Mouse (Mus musculus): Measurements from ENCODE around the gene Zfp770.
"Not testable (repeated sequence)": the region's sequence is repeated elsewhere in the genome, so short reads cannot be mapped to it uniquely, and the experiment has no call there.

Zfp770 gene

GRCm38 (mm10) chr2:114200932-114201559, at the start of gene Zfp770:
Zfp770 (minus strand) TSS chr2:114201469.
- DNase-seq (ENCODE audit: low read depth, low spot score): peak; percentile 76

GRCm38 (mm10) chr2:114249440-114249839, 48.2 kb upstream of the Zfp770 start:
- peak; percentile 55 for DNase-seq (ENCODE audit: low read depth, low spot score)

GRCm38 (mm10) chr2:114237639-114238038, 36.4 kb upstream of the Zfp770 start:
- no peak for DNase-seq (ENCODE audit: low read depth, low spot score)

GRCm38 (mm10) chr2:114236566-114236965, 35.3 kb upstream of the Zfp770 start:
- no peak for DNase-seq (ENCODE audit: low read depth, low spot score)

- DNase-seq (ENCODE audit: low read depth, low spot score): no peak
Measured at GRCm38 (mm10) chr2:114235584-114235983, 34.3 kb upstream of the Zfp770 start.

- DNase-seq (ENCODE audit: low read depth, low spot score): no peak
Measured at GRCm38 (mm10) chr2:114231248-114231647, 30.0 kb upstream of the Zfp770 start.

- DNase-seq (ENCODE audit: low read depth, low spot score): no peak
Measured at GRCm38 (mm10) chr2:114228672-114229071, 27.4 kb upstream of the Zfp770 start.

GRCm38 (mm10) chr2:114205036-114205435, 3.8 kb upstream of the Zfp770 start:
- DNase-seq (ENCODE audit: low read depth, low spot score): no peak

GRCm38 (mm10) chr2:114201574-114201973, 305 bp upstream of the Zfp770 start:
- DNase-seq (ENCODE audit: low read depth, low spot score): no peak

- DNase-seq (ENCODE audit: low read depth, low spot score): no peak
Measured at GRCm38 (mm10) chr2:114196421-114196820, 4.8 kb downstream of the Zfp770 start.

GRCm38 (mm10) chr2:114186924-114187323, 14.3 kb downstream of the Zfp770 start, which contains the start of gene Aqr:
Aqr (minus strand) TSS chr2:114187024.
- not testable (repeated sequence) for DNase-seq (ENCODE audit: low read depth, low spot score)

- DNase-seq (ENCODE audit: low read depth, low spot score): no peak
Measured at GRCm38 (mm10) chr2:114177802-114178733, 23.2 kb downstream of the Zfp770 start.

- peak; percentile 85 for DNase-seq (ENCODE audit: low read depth, low spot score)
Measured at GRCm38 (mm10) chr2:114174651-114175484, 26.4 kb downstream of the Zfp770 start.

GRCm38 (mm10) chr2:114173248-114173647, 28.0 kb downstream of the Zfp770 start:
- no peak for DNase-seq (ENCODE audit: low read depth, low spot score)

- peak; percentile 69 for DNase-seq (ENCODE audit: low read depth, low spot score)
Measured at GRCm38 (mm10) chr2:114167837-114168236, 33.4 kb downstream of the Zfp770 start.

GRCm38 (mm10) chr2:114161978-114162377, 39.3 kb downstream of the Zfp770 start:
- no peak for DNase-seq (ENCODE audit: low read depth, low spot score)

GRCm38 (mm10) chr2:114157345-114157744, 43.9 kb downstream of the Zfp770 start:
- DNase-seq (ENCODE audit: low read depth, low spot score): no peak

GRCm38 (mm10) chr2:114156639-114157038, 44.6 kb downstream of the Zfp770 start:
- DNase-seq (ENCODE audit: low read depth, low spot score): no peak

- DNase-seq (ENCODE audit: low read depth, low spot score): no peak
Measured at GRCm38 (mm10) chr2:114153247-114153646, 48.0 kb downstream of the Zfp770 start.

- DNase-seq (ENCODE audit: low read depth, low spot score): no peak
Measured at GRCm38 (mm10) chr2:114146864-114147458, 54.3 kb downstream of the Zfp770 start.

GRCm38 (mm10) chr2:114145315-114145801, 55.9 kb downstream of the Zfp770 start:
- no peak for DNase-seq (ENCODE audit: low read depth, low spot score)
